Mouse (Mus musculus) thymus, adult 18-20 months (tissue): ENCODE data around the gene Tmem39a.

Source experiments
- DNase-seq, 2 experiments: peaks; one replicate each; pipeline ENCODE4 v3.0.0; 2022; ENCODE audit warnings: mixed read lengths in 2 of 2

The Tmem39a gene

GRCm38 (mm10) chr16:38591506-38591905 lies 33.0 kb downstream of the Tmem39a start:
- no peak for DNase-seq

GRCm38 (mm10) chr16:38592026-38592678 lies 33.7 kb downstream of the Tmem39a start:
- DNase-seq: no peak

DNA sequence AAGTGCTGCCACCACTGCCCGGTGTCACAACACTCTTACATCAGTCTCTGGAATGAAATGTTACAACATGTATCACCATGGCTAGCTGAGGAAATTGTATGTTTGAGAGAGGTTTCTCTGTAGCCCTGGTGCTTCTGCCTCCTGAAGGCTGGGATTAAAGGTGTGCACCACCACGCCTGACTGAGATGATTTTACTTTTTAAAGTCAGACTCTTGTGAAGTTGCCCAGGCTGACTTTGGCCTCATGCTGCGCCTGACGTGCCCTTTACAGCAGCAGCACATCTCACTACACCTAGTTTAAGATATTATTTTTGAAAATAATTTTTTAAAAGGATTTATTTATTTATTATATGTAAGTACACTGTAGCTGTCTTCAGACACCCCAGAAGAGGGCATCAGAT lies 34.4 kb downstream of the Tmem39a start:
- no peak for DNase-seq

DNA sequence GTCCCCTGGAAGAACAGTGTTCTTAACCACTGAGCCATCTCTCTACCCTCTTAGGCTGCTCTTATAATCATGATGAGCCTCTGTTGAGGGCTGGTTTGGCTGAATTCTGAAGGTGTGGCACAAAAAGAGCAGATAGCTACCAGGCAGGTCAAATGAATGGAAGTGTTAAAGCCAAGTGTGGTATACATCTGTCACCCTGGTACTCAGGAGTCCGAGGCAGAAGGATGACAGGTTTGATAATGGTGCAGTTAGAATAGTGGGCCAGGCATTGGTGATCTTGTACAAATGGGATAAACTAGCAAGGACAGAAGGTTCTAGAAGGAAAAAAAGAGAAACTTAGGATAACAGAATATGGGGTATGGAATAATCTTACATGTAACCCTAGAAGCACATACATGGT lies 35.9 kb downstream of the Tmem39a start:
- no peak for DNase-seq

DNA sequence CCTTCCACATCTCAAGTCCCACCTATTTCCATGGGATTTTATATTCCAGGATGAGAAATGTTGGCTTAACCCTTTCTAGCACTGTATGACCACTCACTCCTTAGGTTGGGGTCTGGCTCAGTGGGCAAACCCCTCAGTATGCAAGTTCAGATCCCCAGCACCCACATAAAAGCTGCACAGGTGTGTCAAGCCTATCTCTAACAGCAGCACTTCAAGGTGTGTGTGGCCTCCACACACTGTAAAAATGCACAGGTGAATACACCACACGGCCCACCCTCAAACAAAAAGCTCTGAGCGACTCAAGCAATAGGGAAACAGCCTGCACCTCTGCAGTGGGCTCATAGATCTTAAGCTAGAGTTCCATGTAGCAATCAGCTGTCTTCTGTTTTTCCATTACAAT lies 37.6 kb downstream of the Tmem39a start:
- DNase-seq: no peak

DNA sequence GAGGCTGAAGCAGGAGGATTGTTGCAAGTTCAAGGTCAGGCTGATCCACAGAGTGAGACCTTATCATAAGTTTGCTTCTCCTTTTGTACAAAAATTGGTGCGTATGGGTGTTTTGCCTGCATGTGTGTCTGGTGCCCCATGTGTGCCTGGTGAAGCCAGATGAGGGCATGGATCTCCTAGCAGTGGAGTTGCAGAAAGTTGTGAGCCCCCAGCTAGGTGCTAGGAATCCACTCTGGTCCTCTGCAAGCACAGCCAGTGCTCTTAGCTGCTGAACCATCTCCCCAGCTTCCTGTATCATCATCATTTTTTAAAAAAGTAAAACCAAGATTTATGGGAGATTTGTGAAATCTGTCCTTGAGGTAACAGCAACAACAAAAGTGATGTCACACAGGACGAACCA lies 38.2 kb downstream of the Tmem39a start:
- DNase-seq: no peak

- DNase-seq: no peak
Measured at GRCm38 (mm10) chr16:38598986-38599680, 40.6 kb downstream of the Tmem39a start.

GRCm38 (mm10) chr16:38602989-38603804 lies 44.7 kb downstream of the Tmem39a start:
- no peak for DNase-seq

- DNase-seq: no peak
Measured at GRCm38 (mm10) chr16:38606509-38606908, 48.0 kb downstream of the Tmem39a start.

DNA sequence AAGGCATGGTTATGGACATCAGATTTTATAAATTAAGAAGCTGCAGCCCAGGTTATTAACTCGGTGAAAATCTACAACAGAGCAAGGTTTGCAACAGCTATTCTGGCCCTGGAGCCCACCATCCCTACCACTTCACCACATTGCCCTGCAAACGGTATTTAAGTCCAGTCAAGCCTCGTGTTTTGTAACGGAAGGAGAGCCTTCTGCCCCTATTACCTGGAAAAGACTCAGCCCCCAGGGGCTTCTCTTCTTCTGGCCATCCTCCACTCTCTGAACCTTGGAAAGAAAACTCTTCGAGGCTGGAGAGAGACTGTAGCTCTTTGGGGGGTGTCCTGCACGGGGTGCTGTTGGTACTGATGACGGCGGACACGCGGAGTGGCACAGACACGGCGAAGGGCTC lies 50.2 kb downstream of the Tmem39a start:
- DNase-seq: no peak

DNA sequence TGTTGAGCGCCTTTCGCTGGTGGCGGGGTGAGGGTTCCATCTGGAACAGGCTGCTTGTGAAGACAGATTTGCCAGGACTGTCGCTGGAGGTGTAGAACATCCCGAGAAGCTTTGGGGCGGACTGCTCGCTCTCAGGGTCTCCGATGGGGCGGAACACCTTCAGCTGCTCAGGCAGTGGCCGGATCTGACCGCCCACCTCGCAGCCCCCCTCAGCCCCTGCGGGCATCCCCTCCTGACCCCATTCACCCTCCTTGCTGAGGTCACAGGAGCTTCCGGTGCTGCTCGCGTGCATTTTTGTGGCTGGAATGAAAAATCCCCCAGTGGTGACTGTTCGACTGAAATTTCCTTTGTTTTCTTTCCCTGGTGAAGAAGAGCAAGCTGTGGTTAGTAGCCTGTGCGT lies 50.6 kb downstream of the Tmem39a start:
- no peak for DNase-seq

- DNase-seq: no peak
Measured at GRCm38 (mm10) chr16:38612646-38613045, 54.1 kb downstream of the Tmem39a start.

DNA sequence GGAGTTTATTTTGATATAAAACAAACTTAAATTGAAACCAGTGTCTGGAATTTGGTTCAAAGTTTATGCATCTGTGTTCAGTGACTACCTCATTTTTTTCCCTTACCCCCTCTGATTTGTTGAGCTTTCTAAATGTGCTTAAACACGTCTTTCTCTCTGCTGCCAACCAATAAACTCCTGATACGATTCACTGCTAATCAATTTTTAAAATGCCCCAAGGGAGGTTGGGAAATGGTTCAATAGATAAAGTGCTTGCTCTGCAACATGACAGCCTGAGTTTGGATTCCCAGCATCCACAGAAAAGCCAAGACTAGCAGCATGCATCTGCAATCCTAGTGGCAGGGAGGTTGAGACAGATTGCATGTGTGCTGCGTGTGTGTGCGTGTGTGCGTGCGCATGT lies 55.1 kb downstream of the Tmem39a start:
- no peak for DNase-seq

GRCm38 (mm10) chr16:38617977-38618376 lies 59.5 kb downstream of the Tmem39a start:
- DNase-seq: no peak

GRCm38 (mm10) chr16:38619054-38619453 lies 60.6 kb downstream of the Tmem39a start:
- DNase-seq: peak; percentile 21 to 23

- no peak for DNase-seq
Measured at GRCm38 (mm10) chr16:38620696-38621450, 62.4 kb downstream of the Tmem39a start.

GRCm38 (mm10) chr16:38622283-38622682 lies 63.8 kb downstream of the Tmem39a start:
- no peak for DNase-seq

DNA sequence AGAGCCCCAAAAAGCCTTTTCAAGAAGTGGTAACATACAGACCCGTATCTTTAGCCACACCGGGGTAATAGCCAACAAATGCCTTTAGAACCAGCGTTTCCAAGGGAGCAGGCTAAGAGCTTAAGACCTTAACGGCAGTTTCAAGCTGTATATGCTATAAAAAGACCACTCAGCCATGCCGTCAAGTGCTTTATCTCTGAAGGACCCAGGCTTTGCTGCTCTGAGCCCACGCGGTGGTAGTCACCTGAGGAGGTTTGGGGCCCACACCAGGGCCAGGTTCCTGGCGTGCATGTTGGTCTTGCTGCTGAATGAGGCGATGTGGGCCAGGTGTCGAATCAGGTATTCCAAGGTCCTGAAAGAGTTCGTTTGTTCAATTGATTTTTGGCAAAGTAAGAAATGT lies 65.8 kb downstream of the Tmem39a start:
- no peak for DNase-seq

- no peak for DNase-seq
Measured at GRCm38 (mm10) chr16:38625411-38625810, 66.9 kb downstream of the Tmem39a start.

- no peak for DNase-seq
Measured at GRCm38 (mm10) chr16:38625811-38626369, 67.4 kb downstream of the Tmem39a start.

- peak; percentile 41 to 52 for DNase-seq
Measured at GRCm38 (mm10) chr16:38632147-38632546, 73.6 kb downstream of the Tmem39a start.

DNA sequence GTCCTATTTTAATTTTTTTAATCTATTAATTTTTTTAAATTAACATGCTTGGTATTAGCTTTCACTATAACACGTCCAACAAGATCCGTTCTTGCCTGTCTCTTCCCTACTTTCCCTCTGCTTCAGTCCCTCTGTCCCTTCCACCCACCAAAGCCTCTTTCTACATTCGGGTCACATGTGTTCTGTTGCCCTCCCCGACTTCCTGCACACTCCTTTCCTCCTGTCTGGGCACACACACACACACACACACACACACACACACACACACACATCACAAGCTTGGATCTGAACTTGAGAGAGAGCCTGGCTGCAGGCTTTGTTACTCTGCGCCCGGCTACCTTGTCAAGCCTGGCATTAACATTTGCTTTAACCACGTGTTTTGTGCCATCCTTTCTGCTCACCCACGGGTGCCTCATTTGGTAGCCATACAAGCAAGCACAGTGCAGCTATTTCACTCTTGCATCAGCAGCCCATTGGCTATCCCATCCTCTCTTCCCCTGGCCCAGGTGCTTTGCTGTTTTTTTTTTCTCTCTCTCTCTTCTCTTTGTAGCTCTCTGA lies 77.4 kb downstream of the Tmem39a start:
- DNase-seq: peak; percentile 12 to 37
